Comparison of ENCODE assay signal across 12 mouse cellular contexts in genomic region chr7:24636264-24636663, GRCm38 (mm10). TPM values are rescaled to one million over a fixed set of nuclear protein-coding genes. Genes with fewer than 3 reads are reported as not detected.
DNase-seq lines count a peak whose midpoint lies in the region; ATAC-seq and TF ChIP-seq lines count a peak whose summit lies in the region.
"Had no signal": no experiment of that assay in that cellular context is flagged by ENCODE, and none has a peak within 500 bp of the region (broad histone marks: within the 10 kb centered on the region; RNA-seq: fewer than 3 reads in every experiment).

Lypd3 (plus strand) TSS chr7:24636550.

- no peak within 1 kb of the TSS for H3K4me2 ChIP-seq in forebrain, embryonic 16.5 days (ENCODE audit: low read length)
- H3K4me2 ChIP-seq in hindbrain, embryonic 13.5 days, result peak within 1 kb of the TSS; percentile 58
- peak within 1 kb of the TSS; percentile 30; the same call in 1 of the 2 replicates for H3K4me2 ChIP-seq in midbrain, embryonic 11.5 days

- no peak for TF ChIP-seq CTCF in E14TG2a.4 (conservative IDR thresholded peaks at IDR 0.05; ENCODE audit: low read length)

- ATAC-seq in forebrain, embryonic 16.5 days, result no peak
- no peak for ATAC-seq in hindbrain, embryonic 13.5 days (ENCODE audit: low FRiP score)
- 0 out of 2 replicates have a peak, but pooled peaks have one; percentile 10 for ATAC-seq in midbrain, embryonic 11.5 days (ENCODE audit: low FRiP score)
- no peak for ATAC-seq in megakaryocyte-erythroid progenitor cell, adult 5-6 weeks (replicated peaks; ENCODE audit: low FRiP score, low TSS enrichment, poor library complexity, severe bottlenecking)

- no peak within 1 kb of the TSS for H3K9ac ChIP-seq in forebrain, embryonic 16.5 days (replicated peaks; ENCODE audit: low read depth, low read length)
- H3K9ac ChIP-seq in hindbrain, embryonic 13.5 days, result peak within 1 kb of the TSS; percentile 19; the same call in 1 of the 2 replicates
- H3K9ac ChIP-seq in midbrain, embryonic 11.5 days (ENCODE audit: low read length), result no peak within 1 kb of the TSS

- 13% methylated on average over 15 of the region's 15 CpGs for WGBS in forebrain, embryonic 10.5 days
- WGBS in forebrain, embryonic 16.5 days, result 14% methylated on average over 15 of the region's 15 CpGs
- 15% methylated on average over 15 of the region's 15 CpGs for WGBS in hindbrain, embryonic 13.5 days
- WGBS in midbrain, embryonic 11.5 days, result 17% methylated on average over 15 of the region's 15 CpGs

- DNase-seq in forebrain, embryonic 10.5 days (ENCODE audit: extremely low spot score, low spot score), result no peak
- no peak for DNase-seq in midbrain, embryonic 11.5 days (ENCODE audit: low spot score, missing footprints)
- no peak for DNase-seq in heart, adult 18-20 months
- DNase-seq in frontal cortex, adult 2 months (ENCODE audit: extremely low spot score in 1 of 2, low spot score in 1 of 2), result no peak
- DNase-seq: cerebellum, postnatal 14 days; layer of hippocampus, postnatal 36 days had no signal

- peaks cover 28% of the 10 kb centered on the region for H3K4me1 ChIP-seq in forebrain, embryonic 10.5 days
- H3K4me1 ChIP-seq in forebrain, embryonic 16.5 days (replicated peaks; ENCODE audit: control insufficient read depth, insufficient read depth, low read length), result peaks cover 9% of the 10 kb centered on the region
- peaks cover 41% of the 10 kb centered on the region for H3K4me1 ChIP-seq in E14TG2a.4 (replicated peaks; ENCODE audit: low read depth, low read length)
- peaks cover 21% of the 10 kb centered on the region for H3K4me1 ChIP-seq in hindbrain, embryonic 13.5 days (replicated peaks)
- H3K4me1 ChIP-seq in midbrain, embryonic 11.5 days (ENCODE audit: control insufficient read depth, insufficient read depth, low read length), result peaks cover 10% of the 10 kb centered on the region

- no peak within 1 kb of the TSS for H3K27ac ChIP-seq in forebrain, embryonic 10.5 days
- no peak within 1 kb of the TSS for H3K27ac ChIP-seq in forebrain, embryonic 16.5 days (ENCODE audit: low read length)
- no peak within 1 kb of the TSS for H3K27ac ChIP-seq in hindbrain, embryonic 13.5 days
- H3K27ac ChIP-seq in midbrain, embryonic 11.5 days (ENCODE audit: low read depth, low read length), result no peak within 1 kb of the TSS
- H3K27ac ChIP-seq: macrophage had no signal

- H3K4me3 ChIP-seq in forebrain, embryonic 10.5 days, result peak within 1 kb of the TSS; percentile 49
- no peak within 1 kb of the TSS; the same call in 1 of the 2 replicates for H3K4me3 ChIP-seq in forebrain, embryonic 16.5 days (replicated peaks; ENCODE audit: low read length)
- H3K4me3 ChIP-seq in E14TG2a.4 (replicated peaks; ENCODE audit: low read length), result peak within 1 kb of the TSS; percentile 71
- peak within 1 kb of the TSS; percentile 37 for H3K4me3 ChIP-seq in hindbrain, embryonic 13.5 days
- peak within 1 kb of the TSS; percentile 3; the same call in 1 of the 2 replicates for H3K4me3 ChIP-seq in midbrain, embryonic 11.5 days (ENCODE audit: low read depth, low read length)

- H3K36me3 ChIP-seq in forebrain, embryonic 10.5 days (replicated peaks), result no peaks in the 10 kb centered on the region
- H3K36me3 ChIP-seq in forebrain, embryonic 16.5 days (ENCODE audit: control insufficient read depth, insufficient read depth), result no peaks in the 10 kb centered on the region
- no peaks in the 10 kb centered on the region for H3K36me3 ChIP-seq in E14TG2a.4 (ENCODE audit: insufficient read depth, low read length)
- H3K36me3 ChIP-seq in hindbrain, embryonic 13.5 days, result no peaks in the 10 kb centered on the region
- H3K36me3 ChIP-seq in midbrain, embryonic 11.5 days (ENCODE audit: control insufficient read depth, insufficient read depth, low read length), result no peaks in the 10 kb centered on the region

- H3K9me3 ChIP-seq in forebrain, embryonic 10.5 days, result no peaks in the 10 kb centered on the region
- H3K9me3 ChIP-seq in forebrain, embryonic 16.5 days (ENCODE audit: control insufficient read depth, low read length), result no peaks in the 10 kb centered on the region
- peaks cover 21% of the 10 kb centered on the region for H3K9me3 ChIP-seq in E14TG2a.4 (ENCODE audit: low read length)
- H3K9me3 ChIP-seq in hindbrain, embryonic 13.5 days, result no peaks in the 10 kb centered on the region
- no peaks in the 10 kb centered on the region for H3K9me3 ChIP-seq in midbrain, embryonic 11.5 days (ENCODE audit: control insufficient read depth, low read length)

- peaks cover 65% of the 10 kb centered on the region for H3K27me3 ChIP-seq in forebrain, embryonic 10.5 days (ENCODE audit: poor library complexity, severe bottlenecking)
- peaks cover 41% of the 10 kb centered on the region for H3K27me3 ChIP-seq in forebrain, embryonic 16.5 days (replicated peaks; ENCODE audit: control insufficient read depth, insufficient read depth, low read length)
- H3K27me3 ChIP-seq in E14TG2a.4 (ENCODE audit: insufficient read depth, low read length), result peaks cover 58% of the 10 kb centered on the region
- peaks cover 70% of the 10 kb centered on the region for H3K27me3 ChIP-seq in hindbrain, embryonic 13.5 days
- H3K27me3 ChIP-seq in midbrain, embryonic 11.5 days (ENCODE audit: control insufficient read depth, insufficient read depth, low read length), result peaks cover 40% of the 10 kb centered on the region

RNA-seq across cellular contexts. Expression of gene Lypd3, which starts in this region (rescaled TPM):
- polyA plus RNA-seq in forebrain, embryonic 10.5 days (2016; fragmentation: Nextera tagmentation; extraction: Ambion mirVana), result 0.36 and 0.88 TPM in 2 replicates
- polyA plus RNA-seq in forebrain, embryonic 16.5 days (2015; fragmentation: Nextera tagmentation; extraction: Ambion mirVana), result 0.29 and 0.58 TPM in 2 replicates
- not detected in 2 replicates for polyA plus RNA-seq in hindbrain, embryonic 13.5 days (2015; fragmentation: Nextera tagmentation; extraction: Ambion mirVana)
- polyA plus RNA-seq in midbrain, embryonic 11.5 days (2014; fragmentation: Nextera tagmentation; extraction: Ambion mirVana), result 0.76 and 0.83 TPM in 2 replicates
- total RNA-seq in megakaryocyte-erythroid progenitor cell, adult 5-6 weeks (2014; fragmentation: Nextera tagmentation), result not detected in 2 replicates
- not detected in 2 replicates for total RNA-seq in megakaryocyte-erythroid progenitor cell, adult 5-6 weeks (2017)
- total RNA-seq in heart, adult 18-20 months (2021), result not detected
- not detected in 2 replicates for polyA plus RNA-seq in frontal cortex, adult 2 months (2012; rRNA removed)
- total RNA-seq: heart, postnatal 25 days had no signal
- polyA plus RNA-seq: macrophage had no signal

Comparison
In these comparisons a context has a peak if more than half of its experiments do, and no peak if none do; other contexts are left out.
1. Peak in ATAC-seq, H3K4me3 ChIP-seq and H3K4me2 ChIP-seq in midbrain, embryonic 11.5 days; RNA of the gene not detected or under 1 TPM.